Mouse (Mus musculus): ENCODE data around the gene Palld.

The Palld gene

DNA sequence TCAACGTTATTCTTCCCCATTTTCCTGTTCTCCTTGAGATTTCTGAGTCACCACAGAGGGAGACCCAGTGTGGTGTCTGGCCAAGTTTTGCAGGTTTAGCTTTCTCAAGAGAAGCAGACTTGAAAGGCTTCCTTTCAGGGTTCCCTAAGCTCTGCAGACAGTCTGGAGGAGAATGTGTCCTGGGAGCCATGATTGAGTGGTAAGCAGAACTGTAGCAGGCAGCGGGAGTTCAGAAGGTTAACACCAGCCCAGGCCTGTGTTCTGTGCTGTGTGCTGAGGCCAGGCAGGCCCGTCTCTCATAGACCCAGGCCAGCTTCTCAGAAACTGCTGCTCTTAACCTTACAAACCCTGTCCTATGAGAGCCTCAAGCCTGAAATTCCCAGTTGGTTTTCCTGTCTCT lies 263.5 kb downstream of the Palld start:
- no peak for DNase-seq (ENCODE audit: low read depth in 1 of 2, low spot score in 2 of 2)

DNA sequence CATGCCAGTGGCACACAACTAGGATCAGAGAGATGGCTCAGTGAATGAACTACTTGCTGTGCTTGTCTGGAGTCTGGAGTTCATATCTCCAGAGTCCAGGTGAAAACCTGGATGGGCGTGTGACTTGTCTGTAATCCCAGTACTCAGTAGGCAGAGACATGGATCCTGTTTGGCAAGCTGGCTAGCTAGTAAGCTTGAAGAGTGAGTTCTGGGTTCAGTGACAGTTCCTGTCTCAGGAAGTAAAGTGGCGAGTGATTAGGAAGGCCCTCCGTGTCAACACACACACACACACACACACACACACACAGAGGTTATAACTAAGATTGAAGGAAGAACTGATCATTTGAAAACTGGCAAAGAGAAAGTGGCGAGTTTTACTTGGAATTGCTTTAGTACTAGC lies 264.8 kb downstream of the Palld start:
- no peak for DNase-seq (ENCODE audit: low read depth in 1 of 2, low spot score in 2 of 2)

DNA sequence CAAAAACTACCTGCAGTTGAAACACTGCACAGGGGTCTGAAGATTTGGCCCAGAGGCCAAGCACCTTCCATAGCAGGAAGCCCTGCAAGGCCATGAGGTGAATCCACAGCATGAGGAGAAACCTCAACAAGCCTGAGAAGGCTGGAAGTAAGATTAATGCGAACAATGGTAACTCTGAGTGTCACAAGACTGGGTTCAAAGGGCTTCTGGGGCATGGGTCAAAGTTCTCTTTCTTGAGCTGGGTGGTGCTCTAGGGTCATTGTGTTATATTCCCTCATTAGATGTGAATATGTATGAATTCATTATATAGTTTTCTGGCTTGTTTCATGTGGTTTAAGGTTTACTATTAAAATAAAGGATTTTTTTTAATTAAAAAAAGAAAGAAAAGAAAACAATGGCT lies 267.7 kb downstream of the Palld start:
- no peak for DNase-seq (ENCODE audit: low read depth in 1 of 2, low spot score in 2 of 2)

DNA sequence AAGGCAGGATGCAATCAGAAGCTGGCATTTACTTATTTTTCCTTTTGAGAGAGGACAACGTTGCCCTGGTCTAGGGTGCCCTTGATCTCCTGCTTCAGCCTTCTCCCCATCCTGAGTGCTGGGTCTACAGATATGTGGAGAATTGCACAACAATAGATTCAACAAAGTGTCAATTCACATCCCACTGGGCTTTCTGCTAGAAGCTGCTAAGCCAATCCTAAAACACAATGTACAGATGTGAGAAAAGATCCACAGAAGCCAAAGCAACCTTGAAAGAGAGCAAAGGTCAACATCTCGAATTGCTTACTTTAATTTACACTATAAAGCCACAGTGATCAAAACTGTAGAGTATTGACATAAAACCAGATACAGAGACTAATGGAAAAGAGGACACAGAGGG lies 270.2 kb downstream of the Palld start:
- no peak for DNase-seq (ENCODE audit: low read depth in 1 of 2, low spot score in 2 of 2)

DNA sequence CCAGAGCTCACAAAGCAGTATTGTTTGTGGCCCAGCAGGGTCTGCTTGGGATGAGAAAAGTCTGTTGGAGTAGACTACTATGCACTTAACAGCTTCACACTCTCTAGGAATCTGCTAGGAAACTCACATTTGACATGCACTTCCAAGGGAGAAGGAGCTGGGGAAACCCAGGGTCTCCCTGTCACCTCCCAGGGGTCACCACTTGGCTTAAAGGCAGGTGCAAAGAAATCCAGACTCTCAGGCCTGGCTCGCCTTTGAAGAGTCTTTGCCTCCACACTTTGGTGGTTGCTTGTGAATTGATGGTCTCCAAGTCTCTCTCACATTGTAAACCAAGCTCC lies 272.9 kb downstream of the Palld start:
- no peak for DNase-seq (ENCODE audit: low read depth in 1 of 2, low spot score in 2 of 2)

DNA sequence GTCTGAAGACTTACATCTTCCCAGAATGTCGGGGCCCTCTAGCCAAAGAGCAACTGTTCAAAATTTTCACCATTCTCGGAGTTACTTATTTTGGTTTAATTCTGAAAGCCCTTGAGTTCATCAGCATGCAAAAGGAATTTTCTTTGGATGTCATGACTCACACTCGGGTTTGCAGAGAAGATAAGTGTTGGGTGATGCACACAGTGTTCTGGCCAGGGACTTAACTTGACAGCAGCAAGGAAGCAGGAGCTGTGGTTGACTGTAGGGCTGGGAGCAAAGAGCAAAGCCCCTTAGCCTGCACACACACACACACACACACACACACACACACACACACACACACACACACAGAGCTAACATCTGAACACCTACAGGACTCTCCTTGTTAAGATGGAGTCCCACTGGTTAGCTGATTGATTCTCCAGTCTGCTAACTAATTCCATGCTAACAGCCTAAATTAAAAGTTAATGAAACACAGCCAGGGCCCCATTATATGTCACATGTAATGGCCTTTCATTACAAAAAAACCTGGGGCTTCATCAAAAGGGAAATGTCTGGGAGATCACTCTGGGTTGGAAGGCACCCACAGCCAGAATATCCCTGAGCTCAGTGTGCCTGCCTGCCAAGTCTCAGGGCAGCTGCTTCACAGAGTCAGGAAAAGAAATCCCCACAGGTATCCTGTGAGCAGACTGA lies 273.4 kb downstream of the Palld start:
- no peak for DNase-seq (ENCODE audit: low read depth in 1 of 2, low spot score in 2 of 2)

DNA sequence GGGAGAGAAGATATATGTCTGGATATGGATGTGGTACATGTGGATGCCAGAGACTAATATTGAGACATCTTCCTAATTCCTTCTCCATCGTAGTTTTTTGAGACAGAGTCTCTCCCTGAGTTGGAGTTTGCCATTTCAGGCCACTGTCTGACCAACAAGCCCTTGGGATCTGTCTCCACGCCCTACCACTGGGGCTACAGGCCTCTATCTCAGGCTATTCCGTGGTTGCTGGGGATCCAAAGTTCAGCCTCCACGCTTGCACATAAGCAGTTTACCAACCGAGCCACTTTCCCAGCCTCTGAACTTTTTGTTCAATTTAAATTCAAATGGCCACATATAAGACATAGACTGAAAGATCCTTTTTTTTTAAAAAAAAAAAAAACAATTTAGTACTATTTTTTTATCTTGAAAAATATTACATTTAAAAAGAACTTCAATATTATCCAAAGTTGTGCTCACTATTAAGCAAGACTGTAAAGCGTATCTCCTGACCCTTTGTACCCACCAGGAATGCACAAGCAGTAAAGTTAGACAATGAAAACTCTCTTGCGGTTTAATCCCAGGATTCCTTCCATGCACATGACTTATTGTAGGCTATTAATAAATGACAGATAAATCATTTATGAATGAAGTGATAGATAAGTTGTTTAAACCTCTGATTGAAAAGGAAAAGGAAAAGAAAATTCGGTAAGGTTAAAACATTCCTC lies 276.1 kb downstream of the Palld start:
- DNase-seq (ENCODE audit: low read depth in 1 of 2, low spot score in 2 of 2): no peak

DNA sequence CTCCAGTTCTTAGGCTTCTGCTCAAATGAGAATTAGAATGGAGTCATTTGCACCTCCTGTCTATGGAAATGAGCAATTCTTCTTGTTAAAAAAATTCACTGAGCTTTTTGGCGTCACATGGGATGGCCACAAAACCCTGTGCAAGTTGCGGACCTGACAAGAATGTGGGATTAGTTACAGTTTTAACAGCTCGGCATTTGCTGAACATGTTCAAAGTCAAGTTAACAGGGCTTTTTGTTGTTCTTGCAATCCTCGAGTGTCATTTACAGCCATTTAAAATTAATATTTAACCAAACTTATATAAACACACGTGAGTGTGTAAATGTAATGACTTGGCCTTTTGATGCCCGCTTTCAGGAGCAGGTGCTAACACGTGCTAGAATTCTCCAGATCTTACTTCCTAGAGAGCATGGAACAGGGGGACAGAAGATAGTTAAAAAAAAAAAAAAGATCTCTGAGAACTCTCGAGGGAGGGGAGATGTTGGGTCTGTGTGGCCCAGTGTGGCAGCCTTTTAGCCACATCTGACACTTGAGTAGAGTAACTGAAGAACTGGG lies 276.8 kb downstream of the Palld start:
- DNase-seq (ENCODE audit: low read depth in 1 of 2, low spot score in 2 of 2): no peak

DNA sequence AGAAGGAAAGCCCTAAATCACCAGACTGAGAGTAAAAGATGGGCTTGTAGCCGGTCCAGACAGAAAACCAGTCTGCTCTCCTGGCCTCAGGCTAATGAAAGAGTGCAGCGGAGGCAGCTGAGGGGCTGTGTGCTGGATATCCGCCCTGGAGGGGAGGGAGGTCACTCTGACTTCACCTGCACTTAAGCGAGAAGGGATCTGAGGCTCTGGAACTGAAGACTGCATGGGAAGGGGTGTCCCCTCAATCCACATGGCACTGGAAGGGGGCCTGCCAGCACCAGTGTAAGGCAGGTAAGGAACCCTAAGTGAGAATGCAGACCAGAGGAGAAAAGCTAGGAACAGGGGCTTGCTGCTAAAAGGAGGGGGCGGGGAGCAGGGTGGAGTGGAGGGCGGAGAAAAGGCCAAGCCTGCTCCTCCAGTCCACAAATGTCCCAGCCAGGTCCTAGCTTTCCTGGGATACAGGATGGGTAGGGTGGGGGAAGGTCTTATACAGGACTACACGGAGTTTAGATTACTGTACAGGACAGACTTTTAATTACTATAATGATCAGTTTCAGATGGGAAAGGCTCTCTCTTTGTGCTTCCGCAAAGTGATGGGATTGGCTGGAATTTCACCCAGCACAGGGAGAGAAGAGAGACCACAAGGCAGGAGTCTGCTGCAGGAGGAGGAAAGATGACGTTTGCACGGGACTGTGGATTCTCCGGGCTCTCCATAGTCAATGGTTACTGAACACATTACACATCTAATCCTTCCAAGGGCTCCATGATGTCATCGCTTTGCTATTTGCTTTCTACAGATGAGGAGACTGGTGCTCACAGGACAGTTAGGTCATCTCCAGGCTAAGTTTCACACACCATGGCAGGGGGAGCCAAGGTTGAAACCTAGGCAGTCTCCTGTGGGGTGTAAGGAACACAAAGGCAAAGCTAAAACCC lies 278.7 kb downstream of the Palld start:
- DNase-seq (ENCODE audit: low read depth in 1 of 2, low spot score in 2 of 2): no peak

DNA sequence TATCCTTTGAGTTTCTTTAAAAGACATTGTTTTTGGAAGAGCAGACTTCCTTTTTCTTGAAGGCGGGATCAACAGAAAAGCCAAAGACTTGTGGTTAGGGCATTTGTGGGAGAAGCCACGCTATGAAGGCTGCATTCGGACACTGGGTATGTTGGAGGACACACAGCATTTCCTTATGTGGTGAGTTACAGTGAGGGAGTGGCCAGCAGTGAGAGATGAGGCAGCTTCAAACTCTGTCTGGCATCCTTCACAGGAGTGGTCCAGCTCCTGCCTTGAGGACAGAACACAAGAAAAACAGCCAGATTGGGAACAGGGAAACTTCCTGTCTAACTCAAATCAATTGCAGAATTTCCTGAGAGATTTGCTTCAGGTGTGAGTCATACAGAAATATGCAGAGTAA lies 281.2 kb downstream of the Palld start:
- DNase-seq (ENCODE audit: low read depth in 1 of 2, low spot score in 2 of 2): no peak

DNA sequence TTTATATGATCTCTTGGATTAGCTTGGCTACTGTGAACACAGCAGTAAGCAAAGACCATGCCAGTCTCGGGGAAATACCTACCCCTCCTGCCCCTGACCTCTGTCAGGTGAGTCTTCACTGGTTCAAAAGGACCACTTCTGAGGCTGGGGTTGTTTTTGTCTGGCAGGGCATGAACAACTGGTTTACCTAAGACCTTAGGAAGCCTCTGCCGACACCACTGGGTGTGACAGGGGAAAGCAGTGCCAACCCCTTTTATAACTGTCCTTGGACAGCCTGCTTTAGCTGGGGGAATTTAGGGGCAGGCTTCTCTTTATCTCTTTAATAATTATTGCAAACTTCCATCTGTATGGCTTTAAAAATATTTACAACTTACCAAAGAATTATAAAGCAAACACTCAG lies 284.8 kb downstream of the Palld start:
- DNase-seq (ENCODE audit: low read depth in 1 of 2, low spot score in 2 of 2): no peak

DNA sequence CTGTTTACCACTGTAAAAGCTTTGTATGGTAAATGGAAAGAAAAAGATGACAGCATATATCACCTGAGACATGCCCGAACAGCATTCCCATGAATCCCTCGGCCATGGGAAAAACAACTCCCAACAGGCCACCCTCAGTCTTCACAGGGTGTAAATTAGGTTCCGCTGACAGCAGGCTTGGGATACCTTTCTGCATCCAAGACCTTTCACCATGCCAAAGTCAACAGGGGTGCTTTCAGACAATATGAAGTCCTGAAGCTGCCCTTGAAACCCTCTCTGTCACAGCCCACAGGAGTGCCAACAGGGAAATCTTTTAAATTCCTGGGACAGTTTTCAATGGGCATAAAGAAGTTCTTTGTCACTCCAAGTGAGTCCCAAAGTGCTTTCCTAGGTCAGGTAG lies 285.4 kb downstream of the Palld start:
- no peak for DNase-seq (ENCODE audit: low read depth in 1 of 2, low spot score in 2 of 2)

DNA sequence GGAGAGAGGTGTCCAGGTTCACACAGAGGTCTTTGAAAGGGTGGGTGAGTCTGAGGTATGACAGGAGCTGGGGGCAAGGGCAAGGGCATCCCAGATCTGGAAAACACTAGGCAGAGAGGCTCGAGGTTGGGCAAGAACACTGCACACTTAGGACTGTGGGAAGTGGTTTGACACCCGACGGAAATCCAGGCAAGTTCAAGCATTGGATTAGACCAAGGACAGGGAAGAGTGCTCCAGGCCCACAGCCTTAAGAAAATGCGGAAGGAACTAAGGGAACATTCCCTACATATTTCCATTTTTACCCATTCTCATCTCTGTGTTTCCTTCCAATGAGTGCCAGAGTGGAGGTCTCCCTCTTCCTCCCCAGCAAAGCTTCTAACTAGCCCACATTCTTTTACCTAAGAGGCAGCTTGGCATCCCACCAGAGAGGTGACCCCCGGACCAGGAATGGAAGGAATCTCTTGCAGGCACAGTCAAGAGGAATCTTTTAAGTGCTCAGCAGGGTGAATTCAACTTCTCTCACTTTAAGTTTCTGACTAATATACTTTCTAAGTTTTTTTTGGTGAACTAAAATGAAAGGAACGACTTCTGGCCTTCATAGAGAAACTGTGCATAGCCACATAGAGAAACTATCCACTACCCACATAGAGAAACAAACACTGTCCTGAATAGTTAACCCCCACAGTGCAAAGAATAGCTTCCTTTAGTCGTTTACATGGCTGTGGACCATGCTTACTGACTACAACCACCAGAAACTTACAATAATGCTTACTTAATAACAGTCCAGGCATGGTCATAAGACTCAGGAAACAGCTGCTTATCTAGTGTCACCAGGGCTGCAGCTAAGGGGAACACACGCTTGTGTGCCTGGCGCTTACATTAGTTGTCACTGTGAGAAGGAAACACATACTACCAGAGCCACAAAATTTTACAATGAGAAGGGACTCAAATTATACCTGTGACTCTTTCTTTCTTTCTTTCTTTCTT lies 286.5 kb downstream of the Palld start:
- DNase-seq (ENCODE audit: low read depth in 1 of 2, low spot score in 2 of 2): no peak

DNA sequence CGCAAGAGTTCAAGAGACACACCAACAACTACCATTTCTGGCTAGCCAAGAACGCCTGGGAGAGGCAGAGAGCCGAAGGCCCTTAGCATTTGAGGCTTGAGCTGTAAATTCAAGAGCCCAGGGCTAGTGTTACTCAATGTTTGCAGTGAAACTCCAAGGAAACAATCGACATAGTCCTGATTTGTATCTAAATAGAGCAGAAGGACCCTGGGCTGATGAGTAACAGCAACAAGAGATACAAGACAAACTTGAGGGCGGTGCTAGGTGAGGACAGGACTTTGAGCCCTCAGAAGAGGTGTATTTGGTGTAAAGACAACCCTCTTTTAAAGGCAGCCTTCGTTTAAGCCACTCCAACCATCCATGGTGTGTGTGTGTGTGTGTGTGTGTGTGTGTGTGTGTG lies 290.7 kb downstream of the Palld start:
- no peak for DNase-seq (ENCODE audit: low read depth in 1 of 2, low spot score in 2 of 2)

DNA sequence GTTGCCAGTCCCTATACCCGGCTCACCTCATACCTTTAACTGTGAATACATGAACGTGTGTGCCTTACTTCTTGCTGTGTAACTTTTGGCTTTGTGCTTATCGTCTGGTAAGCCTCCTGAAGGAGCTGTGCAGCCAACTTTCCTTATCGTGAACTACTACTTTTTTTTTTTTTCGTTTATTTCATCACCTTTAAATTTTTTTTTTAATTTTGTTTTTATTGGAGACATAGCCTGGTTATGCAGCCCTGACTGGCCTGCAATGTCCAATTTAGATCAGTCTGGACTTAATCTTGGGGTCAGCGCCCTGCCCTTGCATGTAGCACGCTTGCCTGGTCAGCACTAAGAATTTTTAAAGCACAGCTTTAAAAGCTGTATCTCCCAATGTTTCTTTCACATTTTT lies 291.4 kb downstream of the Palld start:
- DNase-seq (ENCODE audit: low read depth in 1 of 2, low spot score in 2 of 2): no peak

DNA sequence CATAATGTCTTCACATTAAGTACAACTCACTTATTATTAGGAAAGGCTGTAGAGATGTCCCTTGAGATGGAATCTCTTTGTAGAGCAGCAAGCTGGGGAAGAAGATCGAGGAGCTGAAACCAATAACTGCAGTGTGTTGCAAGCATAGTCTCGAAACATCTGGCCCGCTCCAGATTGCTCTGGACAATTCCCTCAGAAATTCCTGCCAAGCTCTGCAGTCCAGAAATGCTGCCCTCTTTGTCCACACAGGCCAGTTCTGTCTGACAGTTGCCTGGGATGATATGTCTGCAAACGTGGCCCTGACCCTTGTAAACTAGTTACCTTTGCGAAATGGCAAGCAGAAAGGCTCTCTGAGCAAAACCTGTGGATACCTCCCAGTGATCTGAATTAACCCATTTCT lies 291.9 kb downstream of the Palld start:
- DNase-seq (ENCODE audit: low read depth in 1 of 2, low spot score in 2 of 2): no peak

DNA sequence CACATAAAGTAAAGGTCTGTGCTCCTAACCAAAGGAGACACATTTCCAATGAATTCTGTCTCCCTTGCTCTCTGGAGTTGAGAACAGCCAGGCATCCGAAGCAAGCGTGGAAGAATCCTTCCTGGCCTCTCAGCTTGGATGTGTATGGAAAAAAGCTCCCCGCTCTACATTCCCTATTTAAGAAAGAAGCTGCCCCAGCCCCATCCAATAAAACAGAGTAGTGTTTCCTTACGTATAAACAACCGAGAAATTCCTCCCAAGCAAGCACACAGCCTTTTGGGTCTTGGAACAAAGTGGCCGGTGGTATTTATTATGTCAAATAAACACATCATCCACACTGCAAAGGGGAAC lies 295.1 kb downstream of the Palld start:
- no peak for DNase-seq (ENCODE audit: low read depth in 1 of 2, low spot score in 2 of 2)

DNA sequence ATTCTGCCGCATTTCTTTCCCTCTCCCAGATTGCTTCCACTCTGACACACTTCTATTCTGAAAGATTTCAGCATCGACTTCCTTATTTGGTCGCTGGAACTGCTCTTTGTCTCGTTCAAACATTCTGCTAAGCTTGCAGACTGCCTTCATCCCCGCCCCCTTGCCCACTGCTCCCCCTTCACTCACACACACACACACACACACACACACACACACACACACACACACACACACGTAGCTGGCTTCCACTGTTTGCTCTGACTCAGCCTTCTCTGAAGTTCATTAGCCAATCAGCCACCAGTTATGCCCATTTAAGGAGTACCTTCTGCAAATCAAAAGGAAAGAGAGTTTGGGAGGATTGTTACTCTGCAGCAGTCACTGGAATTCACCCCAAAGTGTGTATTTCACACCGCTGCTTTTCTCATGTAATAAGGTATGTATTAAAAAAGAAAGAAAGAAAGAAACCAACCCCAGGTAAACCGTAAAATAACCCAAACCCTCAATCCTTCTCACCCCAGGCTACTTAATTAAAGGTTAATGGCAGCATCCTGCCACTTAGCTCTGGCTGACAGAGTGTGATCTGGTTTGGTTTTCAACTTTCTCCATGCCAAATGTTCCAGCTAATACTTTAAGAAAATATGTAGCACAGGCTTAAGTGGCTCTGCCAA lies 295.6 kb downstream of the Palld start:
- DNase-seq (ENCODE audit: low read depth in 1 of 2, low spot score in 2 of 2): peak in 1 of 2 experiments; percentile 25

DNA sequence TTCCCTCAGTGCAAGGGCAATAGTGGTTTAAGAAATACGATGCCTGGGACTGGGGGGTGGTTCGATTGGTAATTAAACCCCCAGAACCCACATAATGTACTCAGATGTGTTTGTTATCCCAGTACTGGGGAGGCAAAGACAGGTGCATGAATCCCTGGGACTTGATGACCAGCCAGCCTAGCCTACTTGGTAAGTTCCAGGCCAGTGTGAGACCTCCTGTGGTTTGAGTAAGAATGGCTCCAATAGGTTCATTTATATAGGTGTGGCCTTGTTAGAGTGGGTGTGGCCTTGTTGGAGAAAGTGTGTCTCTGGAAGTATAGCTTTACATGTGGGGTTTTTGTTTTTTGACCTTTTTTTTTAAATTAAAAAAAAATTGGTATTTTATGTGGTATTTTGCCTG lies 297.6 kb downstream of the Palld start:
- no peak for DNase-seq (ENCODE audit: low read depth in 1 of 2, low spot score in 2 of 2)

DNA sequence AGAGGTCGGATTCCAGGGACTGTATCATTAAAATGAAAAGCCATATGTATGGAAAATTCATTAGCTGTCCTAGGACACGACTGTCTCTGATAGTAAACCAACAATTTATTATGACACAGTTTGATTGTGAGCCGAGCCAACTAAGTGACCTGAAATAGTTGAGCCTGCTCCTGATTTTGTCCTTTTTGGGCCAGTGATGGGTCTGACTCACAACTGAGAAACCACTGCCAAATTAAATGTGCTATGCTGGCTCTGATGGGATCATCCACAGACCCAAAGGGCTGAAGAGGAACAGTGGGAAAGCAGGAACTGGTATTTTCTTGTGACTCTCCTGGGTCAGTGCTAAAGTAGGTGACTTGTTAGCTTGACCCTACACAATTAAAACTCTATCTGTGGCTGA lies 305.6 kb downstream of the Palld start:
- DNase-seq (ENCODE audit: low read depth in 1 of 2, low spot score in 2 of 2): no peak
